Mouse (Mus musculus) C2C12 (cell line): ENCODE measurements around the gene Gpr62.

Experiments used
- CEBPB ChIP-seq: IDR thresholded peaks from one replicate; pipeline ENCODE4 v1.6.1; 2011; ENCODE audit warnings: low read depth, mild to moderate bottlenecking, control low read depth, moderate library complexity
- CTCF ChIP-seq: IDR thresholded peaks from one replicate; pipeline ENCODE4 v1.5.1; 2011; ENCODE audit not compliant: control insufficient read depth, insufficient read depth, insufficient read length
- FOSL1 ChIP-seq: IDR thresholded peaks from one replicate; pipeline ENCODE4 v1.8.0; 2011; ENCODE audit warnings: mild to moderate bottlenecking, low read length; ENCODE audit not compliant: poor library complexity, insufficient read depth, severe bottlenecking
- MAX ChIP-seq: IDR thresholded peaks from one replicate; pipeline ENCODE4 v1.6.1; 2011; ENCODE audit warnings: mild to moderate bottlenecking, control low read depth
- MYOD1 ChIP-seq: IDR thresholded peaks from one replicate; pipeline ENCODE4 v1.6.1; 2011; ENCODE audit warnings: low read depth; ENCODE audit not compliant: control insufficient read depth, insufficient read length
- MYOG ChIP-seq: IDR thresholded peaks from one replicate; pipeline ENCODE4 v1.6.1; 2011; ENCODE audit not compliant: control insufficient read depth, insufficient read length; ENCODE audit errors: extremely low read depth
- USF1 ChIP-seq: IDR thresholded peaks from one replicate; pipeline ENCODE4 v1.6.1; 2011; ENCODE audit warnings: low read depth, mild to moderate bottlenecking, control low read depth, moderate library complexity

DNA sequence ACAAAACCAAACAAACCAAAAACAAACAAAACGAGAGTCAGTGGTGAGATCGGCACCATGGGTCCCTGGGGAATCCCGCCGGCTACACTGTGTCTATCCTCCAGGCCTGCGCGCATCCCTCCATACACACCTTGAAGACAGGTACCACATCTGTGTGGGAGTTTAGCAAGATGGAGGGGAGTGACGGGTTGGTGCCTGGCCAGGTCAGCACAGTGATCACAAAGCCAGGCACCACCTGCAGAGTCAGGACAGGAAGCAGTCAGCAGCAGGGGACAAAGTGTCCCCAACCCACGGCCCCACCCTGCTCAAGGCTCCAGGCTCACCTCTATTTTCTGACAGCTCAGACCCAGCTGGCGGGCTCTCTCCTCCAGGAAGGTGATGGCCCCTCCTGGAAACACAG is 29.2 kb downstream of the Gpr62 start:
- no peak for TF ChIP-seq CTCF
- TF ChIP-seq MAX = no peak
- no peak for TF ChIP-seq MYOD1
- no peak for TF ChIP-seq MYOG
- no peak for TF ChIP-seq USF1
- no peak for TF ChIP-seq CEBPB
- no peak for TF ChIP-seq FOSL1
